Mouse (Mus musculus): ENCODE data around the gene Rasl11a. TPM values are rescaled to one million over a fixed set of nuclear protein-coding genes. Genes with fewer than 3 reads are reported as not detected.
"Not testable (repeated sequence)": the region's sequence is repeated elsewhere in the genome, so short reads cannot be mapped to it uniquely, and the experiment has no call there.

The Rasl11a gene
- total RNA-seq, 2 experiments from 2014 or later = 11.0 to 13.7 TPM

- no peak overlapping the region for H3K4me3 ChIP-seq
- DNase-seq (ENCODE audit: low spot score in 2 of 2) = no peak
- no peak overlapping the region for H3K27ac ChIP-seq
- no peak for TF ChIP-seq CTCF (conservative IDR thresholded peaks at IDR 0.05)
Observed at GRCm38 (mm10) chr5:146882261-146882660, 37.4 kb downstream of the Rasl11a start.

GRCm38 (mm10) chr5:146883053-146883452, 38.2 kb downstream of the Rasl11a start:
- Histone ChIP-seq H3K4me3 (no peak overlapping the region), H3K27ac (no peak overlapping the region)
- peak; percentile 25 for TF ChIP-seq CTCF (conservative IDR thresholded peaks at IDR 0.05)
- peak in 1 of 2 experiments; percentile 2 for DNase-seq (ENCODE audit: low spot score in 2 of 2)

- peak in 1 of 2 experiments; percentile 8 for DNase-seq (ENCODE audit: low spot score in 2 of 2)
- no peak for TF ChIP-seq CTCF (conservative IDR thresholded peaks at IDR 0.05)
- no peak overlapping the region for H3K27ac ChIP-seq
- H3K4me3 ChIP-seq = no peak overlapping the region
Observed at GRCm38 (mm10) chr5:146883486-146884272, 38.8 kb downstream of the Rasl11a start.

GRCm38 (mm10) chr5:146891127-146891526, 46.3 kb downstream of the Rasl11a start:
- no peak overlapping the region for H3K27ac ChIP-seq
- no peak overlapping the region for H3K4me3 ChIP-seq
- DNase-seq (ENCODE audit: low spot score in 2 of 2) = peak; percentile 26 to 47
- peak; percentile 83 for TF ChIP-seq CTCF (conservative IDR thresholded peaks at IDR 0.05)

GRCm38 (mm10) chr5:146892904-146893303, 48.0 kb downstream of the Rasl11a start:
- Histone ChIP-seq H3K4me3 (no peak overlapping the region), H3K27ac (no peak overlapping the region)
- no peak for DNase-seq (ENCODE audit: low spot score in 2 of 2)
- TF ChIP-seq CTCF (conservative IDR thresholded peaks at IDR 0.05) = no peak

- Histone ChIP-seq H3K27ac (no peak overlapping the region), H3K4me3 (no peak overlapping the region)
- DNase-seq (ENCODE audit: low spot score in 2 of 2) = no peak
- TF ChIP-seq CTCF (conservative IDR thresholded peaks at IDR 0.05) = peak; percentile 66
Observed at GRCm38 (mm10) chr5:146893478-146894182, 48.8 kb downstream of the Rasl11a start.

- H3K4me3 ChIP-seq; H3K27ac ChIP-seq; DNase-seq (ENCODE audit: low spot score in 2 of 2): not testable (repeated sequence)
Observed at GRCm38 (mm10) chr5:146895667-146896066, 50.8 kb downstream of the Rasl11a start.

- TF ChIP-seq CTCF (conservative IDR thresholded peaks at IDR 0.05) = no peak
- no peak overlapping the region for H3K4me3 ChIP-seq
- DNase-seq (ENCODE audit: low spot score in 2 of 2) = no peak
- no peak overlapping the region for H3K27ac ChIP-seq
Observed at GRCm38 (mm10) chr5:146896973-146897372, 52.1 kb downstream of the Rasl11a start.

Other genes with a start within 250 kb of the Rasl11a start
- gene Usp12, start 50.1 kb upstream of the Rasl11a start, total RNA-seq (2021) = 10 to 100 TPM; 58.4 to 62.5 TPM
- gene Rpl21, start 12.2 kb upstream of the Rasl11a start, total RNA-seq (2021) = 100 to 1,000 TPM; 205 to 212 TPM
- gene Gtf3a, start 103.6 kb downstream of the Rasl11a start, total RNA-seq (2021) = 10 to 100 TPM; 23.3 to 24.7 TPM
- gene Mtif3, start 118.7 kb downstream of the Rasl11a start, total RNA-seq (2021) = 10 to 100 TPM; 20.1 to 20.3 TPM
- 1 to 10 TPM; 5.5 to 6.6 TPM for gene Lnx2, start 231.5 kb downstream of the Rasl11a start, total RNA-seq (2021)
- gene Polr1d, start 232.0 kb downstream of the Rasl11a start, total RNA-seq (2021) = 10 to 100 TPM; 63.1 to 69.7 TPM

Measured in layer of hippocampus, adult 2 months (tissue).